Mouse (Mus musculus) lung, postnatal 0 days (tissue): Measurements from ENCODE around the gene Zfp970. TPM values are rescaled to one million over a fixed set of nuclear protein-coding genes. Genes with fewer than 3 reads are reported as not detected.
"Not testable (repeated sequence)": the region's sequence is repeated elsewhere in the genome, so short reads cannot be mapped to it uniquely, and the experiment has no call there.

Source experiments
- ATAC-seq: fragments of 200-750 bp; cut with Nextera tagmentation; 2 replicates; pipeline ENCODE4 v1.8.0; 2017; ENCODE audit warnings: moderate library complexity
- DNase-seq: peaks from one replicate; pipeline ENCODE4 v3.0.0-alpha.2; 2016; ENCODE audit warnings: low spot score
- H3K27ac ChIP-seq: fragments of 300-500 bp; sonication (generic); 2 replicates; pipeline ENCODE4 v1.5.1; 2014; ENCODE audit warnings: antibody characterized with exemption, mild to moderate bottlenecking, low read length, mixed read lengths
- H3K27me3 ChIP-seq: fragments of 300-500 bp; sonication (generic); replicated peaks from 2 replicates; pipeline ENCODE4 v1.6.1; 2014; ENCODE audit warnings: low read length, mixed read lengths; ENCODE audit not compliant: insufficient read depth
- H3K36me3 ChIP-seq: fragments of 300-500 bp; sonication (generic); 2 replicates; pipeline ENCODE4 v1.6.1; 2014; ENCODE audit warnings: low read length, mixed read lengths; ENCODE audit not compliant: insufficient read depth
- H3K4me1 ChIP-seq: fragments of 300-500 bp; sonication (generic); 2 replicates; pipeline ENCODE4 v1.6.1; 2014; ENCODE audit warnings: antibody characterized with exemption, low read depth, low read length, mixed read lengths; ENCODE audit not compliant: insufficient read depth
- H3K4me2 ChIP-seq: fragments of 300-500 bp; sonication (generic); replicated peaks from 2 replicates; pipeline ENCODE4 v1.6.1; 2014; ENCODE audit warnings: low read depth, mild to moderate bottlenecking, low read length, moderate library complexity, mixed read lengths
- H3K4me3 ChIP-seq: fragments of 300-500 bp; sonication (generic); 2 replicates; pipeline ENCODE4 v1.5.1; 2014; ENCODE audit warnings: low read depth, low read length
- H3K9ac ChIP-seq: fragments of 300-500 bp; sonication (generic); replicated peaks from 2 replicates; pipeline ENCODE4 v1.6.1; 2014; ENCODE audit warnings: low read depth, mild to moderate bottlenecking
- H3K9me3 ChIP-seq: fragments of 300-500 bp; sonication (generic); 2 replicates; pipeline ENCODE4 v1.6.1; 2016; ENCODE audit warnings: low read length, mixed read lengths
- WGBS: fragments of 180-500 bp; shearing (Covaris S2); extraction: QIAGEN DNeasy Blood & Tissue Kit; methylation state at CpG from one replicate; pipeline ENCODE4 v1.1.7; 2014; 5-methylcytosine and 5-hydroxymethylcytosine counted together
- polyA plus RNA-seq: library from polyadenylated mRNA; unstranded; fragments of >200 nt; fragmentation: Nextera tagmentation; extraction: Ambion mirVana; gene quantifications from 2 replicates; pipeline ENCODE4 v1.2.1, GENCODE M21; 2015

Gene Zfp970
- 9.6 and 10.0 TPM in 2 replicates for polyA plus RNA-seq

GRCm38 (mm10) chr2:177464676-177465075 is at the start of gene Zfp970:
TSS of gene Zfp970 (plus strand) at chr2:177464733.
- H3K4me1 ChIP-seq, ATAC-seq, DNase-seq, H3K36me3 ChIP-seq, H3K9ac ChIP-seq, H3K9me3 ChIP-seq, H3K27me3 ChIP-seq, H3K27ac ChIP-seq: not testable (repeated sequence)
- peak within 1 kb of the TSS; percentile 28; the same call in 1 of the 2 replicates for H3K4me3 ChIP-seq
- 8% methylated on average over 5 of the region's 9 CpGs for WGBS
- peak within 1 kb of the TSS; percentile 43 for H3K4me2 ChIP-seq

- not testable (repeated sequence) for H3K4me1 ChIP-seq, ATAC-seq, H3K4me3 ChIP-seq, DNase-seq, H3K9me3 ChIP-seq, H3K4me2 ChIP-seq, H3K27ac ChIP-seq, H3K27me3 ChIP-seq, H3K36me3 ChIP-seq, H3K9ac ChIP-seq
Measured at GRCm38 (mm10) chr2:177468222-177468621, 3.7 kb downstream of the Zfp970 start.

GRCm38 (mm10) chr2:177472261-177472660 is 7.7 kb downstream of the Zfp970 start:
- not testable (repeated sequence) for ATAC-seq, DNase-seq

DNA sequence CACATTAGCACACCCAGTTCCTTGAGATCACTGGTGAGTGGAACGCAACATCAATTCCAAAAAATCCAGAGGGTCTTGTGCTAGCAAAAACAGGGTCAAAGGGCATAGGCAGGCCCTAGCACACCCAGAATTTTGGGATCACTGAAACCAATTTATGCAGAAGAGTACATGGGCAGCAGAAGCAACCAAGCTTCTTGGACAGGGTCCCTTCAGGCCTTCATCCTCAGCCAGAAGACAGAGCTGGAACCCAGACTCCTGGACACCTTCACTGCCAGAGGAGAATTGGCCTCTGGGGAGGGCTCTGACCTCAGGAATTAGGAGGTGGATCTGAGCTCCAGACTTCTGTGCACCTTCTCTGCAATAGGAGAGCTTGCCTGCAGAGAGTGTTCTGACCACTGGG is 17.4 kb downstream of the Zfp970 start:
- not testable (repeated sequence) for H3K4me1 ChIP-seq, H3K4me2 ChIP-seq, H3K27me3 ChIP-seq, H3K9me3 ChIP-seq, H3K4me3 ChIP-seq, H3K9ac ChIP-seq, ATAC-seq, H3K27ac ChIP-seq, DNase-seq, H3K36me3 ChIP-seq
- WGBS, result 82% methylated on average over 1 of the region's 1 CpGs

More at GRCm38 (mm10) chr2:177472261-177472660, 7.7 kb downstream of the Zfp970 start:
- H3K9me3 ChIP-seq, H3K4me2 ChIP-seq, H3K36me3 ChIP-seq, H3K4me1 ChIP-seq, H3K27me3 ChIP-seq, H3K9ac ChIP-seq, H3K27ac ChIP-seq, H3K4me3 ChIP-seq: not testable (repeated sequence)
- whole genome bisulfite sequencing, result 46% methylated on average over 5 of the region's 10 CpGs

- WGBS, result 87% methylated on average over 11 of the region's 11 CpGs
- H3K4me3 ChIP-seq, H3K4me2 ChIP-seq, ATAC-seq, H3K27ac ChIP-seq, H3K27me3 ChIP-seq, H3K36me3 ChIP-seq, DNase-seq, H3K9me3 ChIP-seq, H3K9ac ChIP-seq, H3K4me1 ChIP-seq: not testable (repeated sequence)
Measured at GRCm38 (mm10) chr2:177483238-177483948, 18.9 kb downstream of the Zfp970 start.

DNA sequence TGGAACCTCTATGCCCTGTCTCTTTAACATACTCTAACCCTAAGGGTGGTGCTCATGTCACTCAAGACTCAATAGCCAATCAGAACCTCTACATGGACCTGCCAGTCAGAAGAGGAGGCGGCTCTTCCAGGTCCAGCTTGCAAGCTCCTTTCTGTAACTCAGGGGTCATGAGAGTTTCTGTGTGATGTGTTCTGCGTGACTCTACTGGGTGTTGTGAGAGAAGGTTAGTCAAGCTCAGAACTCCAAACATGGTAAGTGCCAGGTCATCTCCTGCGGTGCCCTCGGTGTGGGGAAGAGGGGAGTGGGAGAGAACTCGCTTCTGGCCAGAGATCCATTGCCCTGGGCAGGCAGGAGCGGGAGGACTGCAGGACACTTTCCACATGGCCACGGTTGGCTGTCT is 33.5 kb downstream of the Zfp970 start, which contains the start of gene Gm14403:
Gene Gm14403, plus strand, starts transcription at position 149 of the 400 bp plus-strand sequence.
- WGBS, result 11% methylated on average over 7 of the region's 7 CpGs
- DNase-seq, result peak; percentile 61
- H3K9ac ChIP-seq, ATAC-seq, H3K36me3 ChIP-seq, H3K27me3 ChIP-seq, H3K4me1 ChIP-seq, H3K9me3 ChIP-seq, H3K27ac ChIP-seq: not testable (repeated sequence)
- H3K4me3 ChIP-seq, result peak within 1 kb of the TSS; percentile 29; the same call in 1 of the 2 replicates
- peak within 1 kb of the TSS; percentile 49 for H3K4me2 ChIP-seq

DNA sequence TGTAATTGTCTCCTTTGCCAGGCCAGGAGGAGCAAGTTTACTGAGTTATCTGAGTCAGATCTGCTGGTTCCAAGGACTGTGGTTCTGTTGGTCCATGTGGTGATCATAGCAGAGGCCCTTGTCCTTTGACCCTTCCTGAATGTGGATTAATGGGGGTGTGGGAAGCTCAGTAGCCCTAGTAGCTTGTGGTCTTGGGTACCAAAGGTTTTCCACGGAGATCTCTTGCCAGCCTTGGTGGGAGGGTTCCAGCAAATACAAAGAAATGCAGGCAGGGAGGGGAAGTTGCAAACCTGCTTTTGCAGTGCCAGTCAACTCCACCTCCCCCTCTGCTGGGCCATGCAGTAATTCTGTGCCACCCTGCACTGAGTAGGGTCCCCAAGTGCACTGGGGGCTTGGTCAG is 34.6 kb downstream of the Zfp970 start:
- H3K4me1 ChIP-seq, H3K9ac ChIP-seq, H3K27me3 ChIP-seq, ATAC-seq, H3K4me2 ChIP-seq, H3K4me3 ChIP-seq, H3K9me3 ChIP-seq, DNase-seq, H3K27ac ChIP-seq, H3K36me3 ChIP-seq: not testable (repeated sequence)
- 43% methylated on average over 1 of the region's 1 CpGs for WGBS

GRCm38 (mm10) chr2:177505211-177505719 is 40.7 kb downstream of the Zfp970 start:
- H3K27ac ChIP-seq, ATAC-seq, DNase-seq, H3K4me1 ChIP-seq, H3K9me3 ChIP-seq, H3K9ac ChIP-seq, H3K36me3 ChIP-seq, H3K4me3 ChIP-seq, H3K4me2 ChIP-seq, H3K27me3 ChIP-seq: not testable (repeated sequence)
- 75% methylated on average over 1 of the region's 1 CpGs for WGBS

DNA sequence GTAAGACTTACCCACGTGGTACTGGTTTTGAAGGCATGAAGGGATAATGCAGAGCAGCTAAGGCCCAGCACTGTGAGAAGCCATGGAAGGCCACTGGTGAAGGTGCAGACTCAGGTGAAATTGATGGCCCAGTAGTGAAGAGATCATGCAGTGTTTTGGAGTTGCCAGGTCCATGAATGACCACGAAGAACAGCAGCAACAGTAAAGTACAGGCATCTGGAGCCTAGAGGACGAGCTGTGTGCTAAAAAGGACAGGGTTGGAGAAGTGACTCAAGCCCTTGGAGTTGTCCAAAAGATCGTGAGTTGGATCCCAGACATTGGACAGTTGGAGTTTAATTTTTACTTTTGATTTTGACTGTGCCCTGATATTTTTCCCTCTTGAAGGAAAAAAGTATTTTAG is 46.8 kb downstream of the Zfp970 start:
- DNase-seq, ATAC-seq, H3K4me1 ChIP-seq, H3K4me2 ChIP-seq, H3K4me3 ChIP-seq, H3K9ac ChIP-seq, H3K27ac ChIP-seq, H3K9me3 ChIP-seq, H3K27me3 ChIP-seq, H3K36me3 ChIP-seq: not testable (repeated sequence)
- WGBS, result 69% methylated on average over 4 of the region's 4 CpGs
